Mouse (Mus musculus) megakaryocyte, embryonic 14.5 days (primary cell): ENCODE data around the gene Gmds.

ENCODE experiments used
- FLI1 ChIP-seq: IDR thresholded peaks from 2 replicates; pipeline ENCODE4 v1.6.1; 2012; ENCODE audit warnings: low read length, inconsistent platforms, mixed read lengths
- GATA1 ChIP-seq: IDR thresholded peaks from 3 replicates; pipeline ENCODE4 v1.6.1; 2012; ENCODE audit warnings: mixed read lengths, low read length, inconsistent platforms, borderline replicate concordance

GRCm38 (mm10) chr13:31830332-31830731 is 508.2 kb downstream of the Gmds start:
- TF ChIP-seq GATA1, result no peak
- TF ChIP-seq FLI1, result no peak
